Mouse (Mus musculus) left cerebral cortex, adult 11 months (tissue): Measurements from ENCODE around the gene Rnf10.
A peak's percentile ranks its signal among the peaks of the same experiment; 100 is the strongest.

Experiments used
- DNase-seq: peaks from one replicate; pipeline ENCODE4 v3.0.0; 2022; ENCODE audit warnings: low spot score

Rnf10 gene

DNA sequence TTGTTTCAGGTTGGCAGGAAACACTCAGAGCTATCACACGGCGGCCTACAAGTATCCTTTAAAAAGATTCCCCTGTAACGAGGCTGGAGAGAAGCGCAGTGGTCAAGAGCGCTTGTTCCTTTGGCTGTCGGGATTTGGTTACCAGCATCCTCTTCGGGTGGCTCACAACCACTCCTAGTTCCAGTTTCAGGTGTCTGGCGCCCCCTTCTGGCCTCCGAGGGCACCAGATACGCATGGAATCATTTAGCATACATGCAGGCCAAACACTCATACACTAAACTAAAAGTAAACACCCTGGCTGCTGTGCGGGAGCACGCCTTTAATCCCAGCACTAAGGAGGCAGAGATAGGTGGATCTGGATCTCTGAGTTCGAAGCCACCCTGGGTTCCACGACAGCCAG is 3.3 kb upstream of the Rnf10 start:
- no peak for DNase-seq

DNA sequence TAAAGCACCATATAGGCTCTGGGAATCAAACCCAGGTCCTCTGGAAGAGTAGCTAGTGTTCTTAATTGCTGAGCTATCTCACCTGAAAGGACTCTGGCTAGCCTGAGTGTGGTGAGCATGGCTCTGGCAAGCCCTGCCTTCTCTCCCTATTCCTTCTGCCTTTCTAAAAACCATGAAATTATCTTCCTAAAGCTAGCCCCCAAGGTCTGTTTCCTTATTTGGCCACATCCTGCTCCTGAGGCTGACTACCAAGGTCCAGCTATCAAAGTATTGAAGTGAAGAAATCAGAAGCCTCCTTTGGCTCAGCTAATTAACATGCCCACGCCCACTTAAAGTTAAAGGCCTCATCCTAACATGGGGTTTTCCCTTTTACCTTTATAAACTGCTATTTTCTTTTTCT is 2.1 kb upstream of the Rnf10 start:
- DNase-seq: no peak

DNA sequence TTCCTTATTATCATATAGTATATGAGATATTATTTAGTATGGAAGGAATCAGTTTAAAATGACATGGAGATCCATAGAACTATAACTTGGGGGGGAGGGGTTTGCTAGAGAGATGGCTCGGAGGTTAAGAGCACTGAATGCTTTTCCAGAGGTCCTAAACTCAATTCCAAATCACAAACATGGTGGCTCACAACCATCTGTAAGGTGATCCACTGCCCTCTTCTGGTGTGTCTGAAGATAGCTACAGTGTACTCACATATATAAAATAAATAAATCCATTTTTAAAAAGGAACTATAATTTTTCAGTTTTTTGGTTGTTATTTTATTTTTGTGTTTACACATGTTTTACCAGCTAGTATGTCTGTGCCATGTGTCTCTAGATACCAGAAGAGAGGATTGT is 1.7 kb upstream of the Rnf10 start:
- no peak for DNase-seq

DNA sequence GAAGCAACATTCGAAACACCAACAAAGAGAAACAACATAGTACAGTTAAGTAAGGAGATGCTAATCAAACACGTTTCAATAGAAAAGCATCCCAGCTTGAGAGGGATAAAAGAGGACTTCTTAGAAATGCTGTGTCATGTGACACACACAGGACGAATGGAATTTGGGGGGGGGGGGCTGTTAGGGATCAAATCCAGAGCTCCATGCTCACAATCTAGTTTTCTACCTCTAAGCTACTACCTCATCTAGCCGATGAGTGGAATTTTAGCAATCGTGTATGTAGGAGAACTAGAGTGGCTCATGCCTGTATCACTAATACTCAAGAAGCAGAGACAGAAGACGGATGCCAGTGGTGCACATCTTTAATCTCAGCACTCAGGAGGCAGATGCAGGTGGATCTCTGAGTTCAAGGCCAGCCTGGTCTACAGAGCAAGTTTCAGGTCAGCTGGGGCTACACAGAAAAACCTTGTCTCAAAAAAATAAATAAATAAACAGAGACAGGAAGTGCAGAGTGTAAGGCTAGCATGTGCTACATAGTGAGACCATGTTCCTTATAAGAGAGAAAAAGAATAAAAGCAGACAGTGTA is 944 bp upstream of the Rnf10 start:
- DNase-seq: no peak

DNA sequence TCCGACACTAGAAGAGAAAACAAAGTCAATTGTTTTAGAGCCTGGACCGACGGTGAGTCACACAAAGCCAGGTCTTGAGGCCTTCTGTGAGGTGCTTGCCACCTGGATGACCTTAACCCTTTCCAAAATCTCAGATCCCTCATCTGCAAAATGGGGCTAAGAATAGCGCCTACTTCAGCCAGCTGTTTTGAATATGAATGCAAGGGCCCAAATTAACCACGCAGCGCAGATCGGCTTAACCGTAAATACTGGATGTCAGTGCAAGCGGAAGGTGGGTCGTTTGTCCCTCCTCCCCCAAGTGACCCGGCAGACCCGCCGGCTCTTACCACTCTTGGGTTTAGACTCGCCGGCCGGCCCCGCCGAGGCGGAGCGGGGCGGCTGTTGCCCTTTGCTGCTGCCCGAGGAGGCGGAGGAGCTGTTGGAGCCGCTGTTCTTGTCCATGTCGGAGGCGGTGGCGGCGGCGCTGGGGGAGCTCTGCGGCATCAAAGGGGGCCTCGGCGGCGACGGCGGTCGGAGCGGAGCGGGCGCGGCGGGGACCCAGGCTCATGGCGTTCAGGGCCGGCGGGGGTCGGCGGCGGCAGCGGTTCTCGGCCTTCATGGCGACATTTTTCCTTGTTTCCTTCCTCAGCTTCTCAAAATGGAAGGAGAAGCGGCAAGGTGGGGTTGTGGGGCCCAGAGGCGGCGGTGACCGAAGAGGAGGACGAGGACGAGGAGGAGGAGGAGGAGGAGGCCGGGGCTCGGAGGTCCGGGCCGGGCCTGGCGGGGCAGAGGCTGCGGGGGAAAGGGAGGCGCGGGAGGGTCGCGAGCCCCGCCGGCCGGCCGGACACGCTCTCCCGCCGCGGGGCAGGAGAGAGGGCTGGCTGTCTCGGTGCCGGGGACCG is 527 bp downstream of the Rnf10 start:
- DNase-seq: no peak

DNA sequence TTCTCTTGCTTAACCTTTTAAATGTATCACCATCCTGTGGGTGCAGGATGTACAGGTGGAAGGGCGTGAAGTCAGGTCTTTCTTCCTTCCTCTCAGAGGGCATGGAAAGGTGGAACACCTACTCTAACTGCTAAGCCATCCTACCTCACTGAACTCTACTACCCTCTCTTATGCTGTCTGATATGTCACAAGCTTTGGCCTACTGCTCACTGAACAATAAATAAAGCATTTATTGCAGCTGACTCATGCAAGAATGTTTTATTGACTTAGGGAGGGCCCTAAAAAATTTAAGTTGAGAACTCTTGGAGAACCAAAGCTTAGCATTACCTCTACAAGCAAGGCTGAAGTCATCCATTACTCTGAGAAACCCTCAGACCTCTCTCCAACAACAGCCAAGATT is 2.7 kb downstream of the Rnf10 start:
- DNase-seq: no peak

DNA sequence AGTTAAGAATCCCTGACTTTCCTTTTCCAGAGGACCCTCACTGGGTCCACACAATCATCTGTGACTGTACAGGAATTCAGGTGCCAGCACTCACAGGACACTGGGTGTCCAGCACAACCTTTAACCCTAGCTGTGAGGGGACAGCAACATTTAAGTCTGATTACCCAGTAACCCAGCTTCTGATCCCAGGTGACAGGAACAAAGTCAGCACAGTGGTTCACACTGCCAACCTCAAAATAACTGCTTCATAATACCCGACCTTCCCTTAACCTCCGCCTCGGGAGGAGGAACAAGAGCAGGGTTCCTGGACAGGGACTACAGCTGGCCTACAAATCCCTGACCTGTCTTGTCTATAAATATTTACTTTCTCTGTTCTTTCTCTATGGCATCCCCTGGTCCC is 4.4 kb downstream of the Rnf10 start:
- DNase-seq: no peak

DNA sequence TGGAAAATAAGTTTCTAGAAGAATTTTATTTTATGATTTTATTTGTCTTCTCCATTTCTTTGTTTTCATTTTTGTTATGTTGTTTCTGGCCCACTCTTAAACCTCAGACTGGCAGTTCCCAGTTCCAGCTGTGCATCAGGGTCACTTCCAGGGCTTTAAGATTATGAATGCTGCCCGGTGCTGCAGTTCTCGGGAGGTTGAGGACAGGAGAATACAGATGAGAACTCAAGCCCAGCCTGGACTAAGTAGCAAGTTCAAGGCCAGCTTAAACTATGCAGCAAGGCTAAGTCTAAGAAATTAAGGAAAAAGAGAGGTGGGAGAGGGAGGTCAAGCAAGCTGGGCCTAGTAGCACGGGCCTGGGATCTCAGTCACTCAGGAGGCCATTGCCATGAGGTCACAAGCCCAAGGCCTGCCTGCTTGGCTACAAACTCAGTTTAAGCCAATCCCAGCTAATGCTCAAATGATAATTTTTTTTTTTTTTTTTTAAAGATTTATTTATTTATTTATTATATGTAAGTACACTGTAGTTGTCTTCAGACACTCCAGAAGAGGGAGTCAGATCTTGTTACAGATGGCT is 5.1 kb downstream of the Rnf10 start:
- no peak for DNase-seq

DNA sequence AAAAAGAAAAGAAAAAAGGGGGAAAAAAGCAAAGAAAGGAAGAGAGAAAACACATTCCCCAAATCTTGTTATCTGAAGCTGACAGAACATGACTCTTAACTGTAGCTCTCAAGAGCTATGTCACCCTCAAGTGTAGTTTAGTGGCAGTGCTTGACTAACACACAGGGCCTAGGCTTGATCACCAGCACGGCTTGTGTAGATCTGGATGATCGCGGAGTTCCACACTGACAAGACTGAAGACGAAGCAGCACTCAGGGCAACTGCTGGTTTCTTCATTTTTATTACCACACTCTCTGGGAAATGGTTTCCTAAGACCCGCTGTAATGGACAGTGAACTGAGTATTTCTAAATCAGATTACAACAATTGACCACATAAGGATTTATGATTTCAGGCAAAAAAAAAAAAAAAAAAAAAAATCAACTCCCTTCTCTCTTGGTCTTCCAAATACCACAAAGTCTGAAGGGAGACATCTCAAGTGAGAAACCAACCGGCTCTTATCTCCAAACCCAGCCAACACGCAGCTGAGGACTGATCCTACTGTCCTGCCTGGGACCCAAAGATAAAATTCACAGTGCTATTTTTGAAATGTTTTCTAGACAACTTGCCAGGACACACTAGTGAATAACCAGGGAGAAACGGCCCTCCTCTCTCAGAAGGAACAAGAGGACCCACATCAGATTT is 5.8 kb downstream of the Rnf10 start:
- no peak for DNase-seq

DNA sequence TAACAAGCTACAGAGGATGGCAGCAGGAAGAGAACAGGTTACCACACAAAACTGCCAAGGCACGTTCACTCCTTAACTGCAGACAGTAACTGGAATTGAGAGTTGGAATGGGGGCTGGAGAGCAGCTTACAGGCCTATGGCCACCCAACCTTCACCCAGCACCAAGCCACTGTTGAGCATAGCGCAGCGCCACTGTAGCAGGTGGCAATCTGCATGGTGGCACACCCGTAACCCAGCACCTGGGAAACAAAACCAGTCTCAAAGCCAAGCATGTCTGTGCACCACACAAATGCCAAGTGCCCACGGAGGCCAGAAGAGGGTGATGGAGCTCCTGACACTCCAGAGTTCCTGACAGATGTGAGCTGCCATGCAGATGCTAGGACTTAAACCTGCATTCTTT is 6.4 kb downstream of the Rnf10 start:
- no peak for DNase-seq

DNA sequence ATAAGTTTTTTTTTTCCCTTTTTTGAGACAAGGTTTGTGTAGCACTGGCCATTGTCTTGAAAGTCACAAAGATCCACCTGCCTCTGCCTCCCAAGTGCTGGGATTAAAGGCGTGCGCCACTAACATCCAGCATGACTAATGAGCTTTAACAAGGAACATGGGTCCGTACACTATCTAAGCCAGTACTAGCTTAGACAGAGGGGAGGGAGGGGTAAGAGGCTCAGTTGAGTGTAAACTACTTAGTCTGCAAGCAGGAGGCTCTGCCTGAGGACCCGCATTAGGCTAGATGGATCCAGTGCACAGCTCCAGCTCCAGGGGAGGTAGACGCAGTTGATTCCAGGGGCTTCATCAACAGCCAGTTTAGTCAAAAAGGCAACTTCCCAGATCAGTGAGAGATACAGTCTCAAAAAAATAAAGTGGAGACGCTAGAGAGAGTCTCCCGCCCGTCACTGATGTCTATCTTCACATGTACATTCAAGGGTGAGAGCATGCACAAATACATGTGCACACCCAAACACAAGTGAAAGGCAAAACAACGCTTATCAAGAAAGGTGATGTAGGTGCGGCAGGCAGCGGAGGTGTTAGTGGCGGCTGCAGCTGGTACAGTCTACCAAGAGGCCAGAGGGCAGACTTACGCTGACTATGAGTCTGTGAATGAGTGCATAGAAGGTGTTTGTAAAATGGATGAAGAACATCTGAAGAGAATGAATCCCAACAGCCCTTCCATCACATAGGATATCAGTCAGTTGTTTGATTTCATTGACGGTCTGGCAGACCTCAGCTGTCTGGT is 10.0 kb downstream of the Rnf10 start:
- no peak for DNase-seq

DNA sequence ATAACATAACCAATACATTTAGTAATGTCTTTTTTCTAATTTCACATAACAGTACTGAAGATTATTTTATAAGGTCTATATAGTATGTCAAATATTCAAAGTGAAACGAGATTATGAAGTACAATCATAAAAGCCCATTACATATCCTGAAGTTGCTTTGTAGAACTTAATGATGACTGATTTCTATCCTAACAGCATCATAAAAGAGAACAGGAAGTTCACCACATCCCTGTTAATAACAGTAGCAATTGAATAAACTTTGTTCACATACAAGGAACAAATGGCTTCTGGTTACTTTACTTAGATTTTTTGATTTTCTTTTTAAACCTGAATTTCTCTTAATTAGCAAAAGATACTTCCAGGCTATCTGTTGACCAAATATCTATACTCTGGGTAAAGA is 10.8 kb downstream of the Rnf10 start:
- no peak for DNase-seq

DNA sequence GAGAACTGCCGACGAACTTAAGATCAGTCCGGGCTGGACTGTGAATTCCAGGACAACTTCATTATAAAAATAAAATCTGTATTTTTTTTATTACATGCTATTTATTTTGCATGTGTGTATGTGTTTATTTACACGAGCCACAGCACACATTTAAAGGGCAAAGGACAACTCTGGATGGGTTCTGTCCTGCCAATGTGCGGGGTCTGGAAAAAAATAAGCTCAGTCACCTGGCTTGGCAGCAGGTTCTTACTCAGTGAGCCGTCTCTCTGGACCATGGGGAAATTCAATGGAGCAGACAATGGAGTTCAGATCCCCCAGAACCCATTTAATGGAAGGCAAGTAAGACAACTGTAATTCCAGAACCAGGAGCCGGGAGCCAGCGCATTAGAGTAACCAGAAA is 11.6 kb downstream of the Rnf10 start:
- no peak for DNase-seq

DNA sequence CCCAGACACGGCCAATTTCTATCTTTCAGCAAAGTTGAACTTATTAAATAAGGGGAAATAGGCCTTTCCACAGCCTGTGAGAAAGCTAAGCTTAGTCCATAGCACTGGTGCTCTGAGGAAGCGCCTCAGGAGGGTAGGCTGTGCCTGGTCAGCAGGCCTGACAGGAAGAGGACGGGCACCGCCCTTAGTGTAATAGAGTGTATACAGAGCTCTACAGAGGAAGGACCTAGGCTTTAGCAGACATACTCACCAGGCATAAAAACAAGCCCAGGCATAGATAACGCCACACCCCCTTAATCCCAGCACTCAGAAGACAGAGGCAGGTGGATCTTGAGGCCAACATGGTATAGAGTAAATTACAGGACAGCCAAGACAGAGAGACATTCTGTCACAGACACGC is 12.3 kb downstream of the Rnf10 start:
- DNase-seq: no peak

DNA sequence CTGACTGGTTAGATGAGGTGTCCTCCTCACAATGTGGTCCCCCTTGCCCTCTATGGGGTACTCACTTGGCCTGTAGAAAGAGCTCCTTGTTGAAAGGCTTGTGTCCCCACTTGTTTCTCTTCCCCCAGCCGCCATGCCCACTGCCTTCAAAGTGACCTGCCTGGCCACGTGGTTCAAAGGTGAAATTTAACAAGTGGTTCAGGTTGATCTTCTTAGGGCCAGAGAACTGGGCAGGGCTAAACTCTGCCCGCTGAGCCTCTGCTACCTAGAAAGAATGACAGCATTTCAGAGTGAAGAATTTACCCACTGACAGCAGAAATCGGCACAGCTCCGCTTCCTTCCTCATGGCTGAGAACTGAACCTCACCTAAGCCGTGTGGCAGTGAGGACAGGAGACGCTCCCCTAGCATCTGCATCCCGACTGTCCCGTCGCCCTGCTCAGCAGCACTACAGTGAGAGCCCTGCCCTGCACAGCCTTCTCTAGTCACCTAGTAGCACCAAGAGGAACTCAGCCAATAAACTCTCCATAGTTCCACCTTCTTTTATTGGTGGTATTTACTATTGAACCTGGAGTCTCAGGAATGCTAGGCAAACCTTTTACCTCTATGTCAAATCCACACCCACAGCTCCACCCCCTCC is 15.7 kb downstream of the Rnf10 start:
- no peak for DNase-seq

DNA sequence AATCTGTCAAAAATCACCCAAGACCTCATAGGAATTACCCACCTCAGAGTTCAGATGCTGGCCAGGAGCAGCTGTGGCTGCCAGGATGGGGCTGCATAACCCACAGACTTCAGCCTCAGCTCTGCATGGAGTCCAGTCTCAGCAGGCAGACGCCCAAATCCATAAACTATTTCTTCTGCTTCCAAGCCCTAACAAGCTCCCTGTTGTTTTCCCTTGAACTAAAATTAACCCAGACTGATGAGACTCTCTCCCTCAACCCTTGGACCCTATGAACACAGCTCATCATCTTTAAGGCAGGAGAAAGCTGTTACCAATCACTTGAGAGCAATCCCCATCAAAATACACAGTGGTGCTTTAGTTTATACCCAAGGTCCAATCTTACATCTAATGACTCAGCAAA is 17.2 kb downstream of the Rnf10 start:
- no peak for DNase-seq

DNA sequence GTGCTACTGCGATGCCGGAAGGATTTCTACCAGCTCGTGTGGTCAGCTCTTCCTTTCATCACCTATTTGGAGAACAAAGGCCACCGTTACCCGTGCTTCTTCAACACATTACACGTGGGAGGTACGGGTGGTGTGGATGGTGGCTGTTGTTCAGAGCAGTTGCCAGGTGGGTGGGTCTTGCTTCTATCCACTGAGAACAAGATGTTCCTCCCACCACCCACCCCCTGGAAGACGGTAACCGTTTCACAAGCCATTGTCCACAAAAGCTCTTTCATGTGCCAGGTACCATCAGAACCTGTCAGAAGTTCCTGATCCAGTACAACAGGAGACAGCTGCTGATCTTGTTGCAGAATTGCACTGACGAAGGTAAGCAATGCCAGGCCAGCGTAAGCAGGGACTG is 32.5 kb downstream of the Rnf10 start:
- DNase-seq: no peak

DNA sequence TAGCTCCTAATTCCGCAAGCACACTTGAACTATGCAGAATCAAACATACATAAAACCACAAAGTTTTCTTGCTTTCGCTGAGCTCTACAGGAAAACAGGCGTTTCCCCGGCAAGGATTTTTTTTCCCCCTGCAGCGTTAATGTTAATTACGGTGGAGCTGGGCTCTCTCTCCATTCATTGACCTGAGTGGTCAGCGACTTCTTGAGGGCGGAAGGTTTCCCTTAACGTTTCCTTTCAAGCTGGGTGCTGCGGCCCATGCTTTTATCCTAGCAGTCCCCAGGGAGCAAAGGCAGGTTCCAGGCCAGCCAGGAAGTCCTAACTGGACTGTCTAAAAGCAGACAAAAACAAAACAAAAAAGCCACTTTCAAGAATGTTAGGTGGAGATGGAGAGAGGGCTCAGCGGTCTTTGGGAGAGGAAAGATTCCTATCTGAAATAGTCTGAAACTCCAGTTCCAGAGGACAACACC is 33.9 kb downstream of the Rnf10 start:
- no peak for DNase-seq

DNA sequence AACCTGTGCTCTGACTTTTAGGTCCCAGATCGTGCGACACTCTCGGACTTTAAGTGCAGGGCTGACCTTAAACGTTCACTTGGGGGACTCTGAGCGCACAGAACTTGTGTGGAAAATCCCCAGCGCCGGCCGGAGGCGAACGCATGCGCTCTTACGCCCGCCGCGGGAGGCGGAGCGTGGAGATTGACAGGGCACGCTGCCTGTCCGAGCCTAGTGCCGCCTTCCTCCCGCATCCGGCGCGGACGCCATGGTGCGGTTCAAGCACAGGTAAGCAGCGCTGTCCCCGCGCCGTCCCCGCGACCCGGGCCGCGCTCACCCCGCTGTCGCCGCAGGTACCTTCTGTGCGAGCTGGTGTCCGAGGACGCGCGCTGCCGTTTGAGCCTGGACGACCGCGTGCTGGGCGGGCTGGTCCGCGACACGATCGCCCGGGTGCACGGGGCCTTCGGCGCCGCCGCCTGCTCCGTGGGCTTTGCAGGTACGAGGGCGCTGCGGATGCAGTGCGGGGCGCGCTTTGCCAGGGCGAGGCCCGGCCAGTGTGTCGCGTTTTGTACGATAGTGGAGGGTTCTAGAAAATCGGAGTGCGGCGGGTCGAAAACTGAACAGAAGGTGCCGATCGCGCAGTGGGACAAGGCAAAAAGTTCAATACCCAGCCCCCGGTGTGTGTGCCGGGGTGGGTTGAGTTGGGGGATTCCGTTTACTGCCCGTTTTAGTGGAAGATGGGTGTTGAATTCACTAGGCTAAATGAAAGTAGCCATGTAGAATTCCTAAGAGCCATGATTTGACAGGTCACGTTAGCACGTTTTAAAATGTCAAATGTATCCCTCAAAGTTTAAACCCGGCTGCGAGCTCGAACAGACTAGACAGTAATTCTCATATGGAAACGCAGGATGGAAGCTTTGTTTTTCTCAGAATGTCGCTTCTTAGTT is 34.6 kb downstream of the Rnf10 start:
- peak; percentile 83 for DNase-seq

DNA sequence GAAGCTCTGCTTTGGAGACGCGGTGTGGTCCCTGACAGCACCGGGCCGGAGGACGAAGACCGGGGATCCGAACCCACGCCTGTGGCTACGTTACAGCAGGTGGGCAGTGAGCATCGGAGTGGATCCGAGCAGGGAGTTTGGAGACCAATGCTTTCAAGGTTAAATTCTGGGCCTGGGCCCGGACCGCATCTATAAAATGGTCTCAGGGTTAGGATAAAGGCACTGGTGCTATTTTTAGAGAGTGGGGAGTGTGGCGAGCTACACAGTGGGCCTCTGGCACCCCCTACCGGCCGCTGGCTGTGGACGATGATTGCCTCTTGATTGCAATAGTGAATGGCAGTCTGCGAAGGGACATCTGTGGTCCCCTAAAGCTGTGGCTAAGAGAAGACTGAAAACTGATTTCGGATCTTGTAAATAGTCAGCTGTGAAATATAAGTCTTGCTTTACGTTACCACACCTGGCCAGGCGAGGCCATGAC is 36.9 kb downstream of the Rnf10 start, which contains the start of gene Pop5:
TSS of gene Pop5 (plus strand) at position 51 of the 478 bp plus-strand sequence.
- DNase-seq: peak; percentile 72
